Mouse (Mus musculus) stomach, embryonic 16.5 days (tissue): ENCODE results near the gene Nup85. TPM values are rescaled to one million over a fixed set of nuclear protein-coding genes. Genes with fewer than 3 reads are reported as not detected.

Source experiments
- ATAC-seq: fragments of 200-750 bp; cut with Nextera tagmentation; 2 replicates; pipeline ENCODE4 v1.8.0; 2017; ENCODE audit warnings: moderate number of reproducible peaks, moderate TSS enrichment; ENCODE audit not compliant: insufficient read depth, low FRiP score
- H3K27ac ChIP-seq: fragments of 300-500 bp; sonication (generic); 2 replicates; pipeline ENCODE4 v1.5.1; 2014; ENCODE audit warnings: low read length
- H3K27me3 ChIP-seq: fragments of 300-500 bp; sonication (generic); 2 replicates; pipeline ENCODE4 v1.6.1; 2014; ENCODE audit warnings: low read length, control low read depth, mixed read lengths; ENCODE audit not compliant: control insufficient read depth, insufficient read depth
- H3K36me3 ChIP-seq: fragments of 300-500 bp; sonication (generic); 2 replicates; pipeline ENCODE4 v1.6.1; 2014; ENCODE audit warnings: low read length; ENCODE audit not compliant: control insufficient read depth, insufficient read depth
- H3K4me1 ChIP-seq: fragments of 300-500 bp; sonication (generic); 2 replicates; pipeline ENCODE4 v1.6.1; 2014; ENCODE audit warnings: low read length, control low read depth, mixed read lengths; ENCODE audit not compliant: control insufficient read depth, insufficient read depth
- H3K4me2 ChIP-seq: fragments of 300-500 bp; sonication (generic); 2 replicates; pipeline ENCODE4 v1.6.1; 2014; ENCODE audit warnings: low read depth, low read length, mixed read lengths
- H3K4me3 ChIP-seq: fragments of 300-500 bp; sonication (generic); replicated peaks from 2 replicates; pipeline ENCODE4 v1.5.1; 2014; ENCODE audit warnings: mild to moderate bottlenecking, low read length
- H3K9ac ChIP-seq: fragments of 300-500 bp; sonication (generic); 2 replicates; pipeline ENCODE4 v1.6.1; 2014; ENCODE audit warnings: low read length
- H3K9me3 ChIP-seq: fragments of 300-500 bp; sonication (generic); replicated peaks from 2 replicates; pipeline ENCODE4 v1.6.1; 2016; ENCODE audit warnings: low read length, control low read depth; ENCODE audit not compliant: control insufficient read depth
- WGBS: fragments of 180-500 bp; shearing (Covaris S2); extraction: QIAGEN DNeasy Blood & Tissue Kit; methylation state at CpG from one replicate; pipeline ENCODE4 v1.1.7; 2014; 5-methylcytosine and 5-hydroxymethylcytosine counted together
- polyA plus RNA-seq: library from polyadenylated mRNA; unstranded; fragments of >200 nt; fragmentation: Nextera tagmentation; extraction: Ambion mirVana; gene quantifications from 2 replicates; pipeline ENCODE4 v1.2.1, GENCODE M21; 2015

The Nup85 gene
- polyA plus RNA-seq, 1 experiment from 2014 or later = 141 TPM

DNA sequence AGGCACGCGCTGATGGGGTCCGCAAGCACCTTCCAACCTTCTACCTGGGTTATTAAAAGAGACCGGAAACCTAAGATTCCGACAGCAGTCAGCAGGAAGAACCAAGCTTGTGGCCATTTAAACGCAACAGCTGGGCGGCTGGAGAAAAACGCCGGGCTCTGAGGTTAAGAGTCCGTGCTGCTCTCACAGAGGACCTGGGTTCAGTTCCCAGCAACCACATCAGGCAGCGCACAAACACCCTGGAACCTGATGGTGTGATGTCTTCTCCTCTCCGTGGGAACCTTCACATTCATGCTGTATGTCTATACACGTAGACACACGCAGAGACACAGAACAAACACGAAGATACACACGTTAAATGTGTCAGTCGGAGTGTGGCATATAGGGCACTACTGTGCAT lies 8.5 kb upstream of the Nup85 start:
- no peaks in the 10 kb centered on the region for H3K9me3 ChIP-seq
- H3K4me2 ChIP-seq = no peak overlapping the region
- H3K27me3 ChIP-seq = no peaks in the 10 kb centered on the region
- no peaks in the 10 kb centered on the region for H3K36me3 ChIP-seq
- 76% methylated on average over 17 of the region's 17 CpGs for WGBS
- no peak overlapping the region for H3K27ac ChIP-seq
- H3K4me3 ChIP-seq = no peak overlapping the region
- H3K9ac ChIP-seq = no peak overlapping the region
- no peak for ATAC-seq
- no peaks in the 10 kb centered on the region for H3K4me1 ChIP-seq

- ATAC-seq = no peak
- H3K27ac ChIP-seq = 0 out of 2 replicates have a peak overlapping the region, but pooled peaks have one; percentile 1
- H3K4me1 ChIP-seq = peaks cover 12% of the 10 kb centered on the region
- WGBS = 37% methylated on average over 4 of the region's 4 CpGs
- no peaks in the 10 kb centered on the region for H3K9me3 ChIP-seq
- peak overlapping the region; percentile 76 for H3K9ac ChIP-seq
- peak overlapping the region; percentile 72 for H3K4me2 ChIP-seq
- no peaks in the 10 kb centered on the region for H3K27me3 ChIP-seq
- peak overlapping the region; percentile 77 for H3K4me3 ChIP-seq
- peaks cover 4% of the 10 kb centered on the region; the same call in 1 of the 2 replicates for H3K36me3 ChIP-seq
These were observed 828 bp upstream of the Nup85 start for GRCm38 (mm10) chr11:115563406-115563805.

DNA sequence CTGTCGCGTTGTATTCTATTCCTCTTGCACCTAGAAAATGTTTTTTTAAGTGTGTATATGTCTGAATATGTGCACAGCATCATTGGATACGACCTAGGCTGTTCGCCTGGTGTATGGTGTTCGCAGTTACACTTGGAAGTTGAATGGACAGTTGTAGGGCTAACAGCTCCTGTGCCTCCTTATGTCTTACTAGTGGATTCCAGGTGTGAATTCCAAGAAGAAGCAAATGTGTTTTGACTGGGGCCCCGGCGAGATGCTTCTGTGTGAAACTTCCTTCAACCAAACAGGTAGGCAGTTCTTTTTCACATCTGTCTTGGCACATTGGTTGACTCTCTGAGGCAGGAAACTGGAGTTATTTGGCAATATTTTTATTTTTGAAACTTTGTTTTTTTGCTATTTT lies 727 bp downstream of the Nup85 start:
- Histone ChIP-seq H3K27me3 (no peaks in the 10 kb centered on the region), H3K9ac (peak overlapping the region; percentile 76), H3K36me3 (peaks cover 4% of the 10 kb centered on the region; the same call in 1 of the 2 replicates), H3K4me2 (peak overlapping the region; percentile 72), H3K9me3 (no peaks in the 10 kb centered on the region), H3K4me1 (peaks cover 12% of the 10 kb centered on the region), H3K4me3 (peak overlapping the region; percentile 77), H3K27ac (no peak overlapping the region)
- ATAC-seq = no peak
- whole genome bisulfite sequencing = 14% methylated on average over 7 of the region's 7 CpGs

- H3K27ac ChIP-seq = no peak overlapping the region
- H3K27me3 ChIP-seq = no peaks in the 10 kb centered on the region
- H3K4me2 ChIP-seq = no peak overlapping the region
- H3K36me3 ChIP-seq = peaks cover 22% of the 10 kb centered on the region
- H3K9ac ChIP-seq = no peak overlapping the region
- H3K9me3 ChIP-seq = no peaks in the 10 kb centered on the region
- H3K4me1 ChIP-seq = no peaks in the 10 kb centered on the region
- ATAC-seq = no peak
- no peak overlapping the region for H3K4me3 ChIP-seq
These were observed 14.8 kb downstream of the Nup85 start for GRCm38 (mm10) chr11:115579080-115579479.

DNA sequence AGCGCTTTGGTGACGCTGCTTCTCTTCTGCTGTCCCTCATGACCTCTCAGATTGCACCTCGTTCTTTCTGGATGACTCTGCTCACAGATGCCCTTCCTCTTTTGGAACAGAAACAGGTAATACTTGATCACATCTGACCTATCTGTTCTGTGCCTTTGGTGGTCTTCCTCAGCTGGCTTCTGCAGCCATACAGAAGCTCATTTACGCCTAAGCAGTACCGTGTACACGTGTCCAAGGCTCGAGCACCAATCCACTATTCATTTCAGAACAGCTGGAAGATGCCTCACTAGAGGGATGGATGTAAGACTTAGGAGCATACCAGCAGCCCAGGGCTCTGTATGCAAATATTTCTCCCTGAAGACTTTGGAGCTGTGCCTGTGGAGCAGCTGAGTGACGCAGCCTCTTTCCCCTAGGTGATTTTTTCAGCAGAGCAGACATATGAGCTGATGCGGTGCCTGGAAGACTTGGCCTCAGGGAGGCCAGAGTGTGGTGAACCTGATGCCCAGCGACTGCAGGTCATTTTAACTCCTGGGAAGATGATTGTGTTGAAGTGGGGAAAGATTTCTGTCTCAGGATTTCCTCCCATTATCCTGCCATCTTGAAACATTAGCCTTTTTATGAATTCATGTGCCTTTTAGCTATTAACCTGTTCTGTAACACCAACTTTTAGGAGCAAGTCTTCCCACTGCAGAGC lies 18.8 kb downstream of the Nup85 start:
- no peaks in the 10 kb centered on the region for H3K4me1 ChIP-seq
- no peak overlapping the region for H3K27ac ChIP-seq
- no peak overlapping the region for H3K4me3 ChIP-seq
- no peak overlapping the region for H3K9ac ChIP-seq
- 77% methylated on average over 10 of the region's 10 CpGs for WGBS
- no peaks in the 10 kb centered on the region for H3K9me3 ChIP-seq
- no peaks in the 10 kb centered on the region for H3K27me3 ChIP-seq
- H3K36me3 ChIP-seq = peaks cover 43% of the 10 kb centered on the region
- no peak for ATAC-seq
- no peak overlapping the region for H3K4me2 ChIP-seq

- Histone ChIP-seq H3K27me3 (no peaks in the 10 kb centered on the region), H3K36me3 (peaks cover 47% of the 10 kb centered on the region), H3K4me3 (no peak overlapping the region), H3K9ac (no peak overlapping the region), H3K27ac (no peak overlapping the region), H3K9me3 (no peaks in the 10 kb centered on the region), H3K4me1 (no peaks in the 10 kb centered on the region), H3K4me2 (no peak overlapping the region)
- ATAC-seq = no peak
- 88% methylated on average over 10 of the region's 10 CpGs for WGBS
These were observed 20.3 kb downstream of the Nup85 start for GRCm38 (mm10) chr11:115584376-115585073.

- H3K4me2 ChIP-seq = no peak overlapping the region
- H3K36me3 ChIP-seq = peaks cover 49% of the 10 kb centered on the region
- no peak overlapping the region for H3K4me3 ChIP-seq
- H3K27ac ChIP-seq = no peak overlapping the region
- H3K9me3 ChIP-seq = no peaks in the 10 kb centered on the region
- no peaks in the 10 kb centered on the region for H3K27me3 ChIP-seq
- no peak for ATAC-seq
- no peak overlapping the region for H3K9ac ChIP-seq
- no peaks in the 10 kb centered on the region for H3K4me1 ChIP-seq
- WGBS = 88% methylated on average over 7 of the region's 7 CpGs
These were observed 21.4 kb downstream of the Nup85 start for GRCm38 (mm10) chr11:115585573-115586100.

DNA sequence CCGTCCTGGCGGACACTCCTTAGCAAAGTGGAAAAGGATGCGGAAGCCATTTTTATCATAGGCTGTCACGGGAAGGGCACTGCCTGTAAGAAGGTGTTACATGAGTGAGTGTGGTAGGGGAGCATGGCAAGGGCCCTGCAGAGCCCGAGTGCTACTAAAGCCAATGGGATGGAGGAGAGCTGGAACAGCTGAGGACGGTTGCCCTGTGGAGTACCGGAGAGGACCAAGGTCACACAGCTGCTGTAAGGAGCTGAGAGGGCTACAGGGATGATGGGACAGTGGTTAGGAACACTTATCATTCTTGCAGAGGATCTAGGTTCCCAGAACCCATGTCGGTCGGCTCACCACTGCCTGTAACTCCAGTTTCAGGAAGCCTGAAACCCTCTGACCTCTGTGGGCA lies 22.2 kb downstream of the Nup85 start:
- no peak overlapping the region for H3K4me2 ChIP-seq
- WGBS = 90% methylated on average over 9 of the region's 9 CpGs
- ATAC-seq = no peak

GRCm38 (mm10) chr11:115587984-115588383 lies 23.8 kb downstream of the Nup85 start:
- H3K9me3 ChIP-seq = no peaks in the 10 kb centered on the region
- no peak overlapping the region for H3K4me2 ChIP-seq
- ATAC-seq = no peak
- H3K9ac ChIP-seq = no peak overlapping the region
- H3K27me3 ChIP-seq = no peaks in the 10 kb centered on the region
- 76% methylated on average over 9 of the region's 9 CpGs for WGBS
- peaks cover 50% of the 10 kb centered on the region for H3K36me3 ChIP-seq
- no peak overlapping the region for H3K4me3 ChIP-seq
- no peaks in the 10 kb centered on the region for H3K4me1 ChIP-seq
- no peak overlapping the region for H3K27ac ChIP-seq

More for the DNA sequence above, 22.2 kb downstream of the Nup85 start:
- Histone ChIP-seq H3K36me3 (peaks cover 47% of the 10 kb centered on the region), H3K4me1 (no peaks in the 10 kb centered on the region), H3K9ac (no peak overlapping the region), H3K4me3 (no peak overlapping the region), H3K9me3 (no peaks in the 10 kb centered on the region), H3K27me3 (no peaks in the 10 kb centered on the region), H3K27ac (no peak overlapping the region)
